In genomic region chr1:55226011-55226857, GRCm38 (mm10) we compare ENCODE assay signal across 8 mouse cellular contexts. TPM values are rescaled to one million over a fixed set of nuclear protein-coding genes. Genes with fewer than 3 reads are reported as not detected.
DNase-seq lines count a peak whose midpoint lies in the region; ATAC-seq and TF ChIP-seq lines count a peak whose summit lies in the region.

Rftn2 (minus strand) TSS chr1:55226782.

- TF ChIP-seq EP300 in stomach, postnatal 0 days (optimal IDR thresholded peaks at IDR 0.05), result no peak

- H3K4me1 ChIP-seq in embryonic facial prominence, embryonic 10.5 days, result peaks cover 31% of the 10 kb centered on the region
- peaks cover 20% of the 10 kb centered on the region for H3K4me1 ChIP-seq in heart, embryonic 15.5 days (replicated peaks)
- no peaks in the 10 kb centered on the region for H3K4me1 ChIP-seq in stomach, postnatal 0 days (replicated peaks; ENCODE audit: control insufficient read depth, insufficient read depth)

- no peaks in the 10 kb centered on the region for H3K9me3 ChIP-seq in embryonic facial prominence, embryonic 10.5 days
- H3K9me3 ChIP-seq in heart, embryonic 15.5 days (replicated peaks), result no peaks in the 10 kb centered on the region
- H3K9me3 ChIP-seq in stomach, postnatal 0 days (ENCODE audit: control insufficient read depth, low read length), result no peaks in the 10 kb centered on the region

- WGBS in embryonic facial prominence, embryonic 10.5 days, result 1% methylated on average over 26 of the region's 26 CpGs
- 3% methylated on average over 26 of the region's 26 CpGs for WGBS in heart, embryonic 15.5 days
- 3% methylated on average over 26 of the region's 26 CpGs for WGBS in stomach, postnatal 0 days

- 0 out of 2 replicates have a peak, but pooled peaks have one; percentile 53 for ATAC-seq in heart, embryonic 15.5 days (replicated peaks; ENCODE audit: insufficient number of reproducible peaks, insufficient read depth, low FRiP score, low read depth)
- ATAC-seq in stomach, postnatal 0 days (ENCODE audit: low FRiP score, low TSS enrichment), result no peak

- DNase-seq in lung, adult 18-20 months, result peak; percentile 21
- DNase-seq in lung, postnatal 25 days (ENCODE audit: low spot score), result no peak
- peak; percentile 70 for DNase-seq in embryonic facial prominence, embryonic 10.5 days (ENCODE audit: low spot score)
- peak in 1 of 2 experiments; percentile 17 for DNase-seq in layer of hippocampus, postnatal 10 days (ENCODE audit: low spot score in 2 of 2)
- DNase-seq in lung, postnatal 36 days, result peak; percentile 38
- no peak for DNase-seq in stomach, postnatal 0 days (ENCODE audit: low spot score)
- no peak for DNase-seq in right cerebral cortex, postnatal 14 days

- H3K9ac ChIP-seq in heart, embryonic 15.5 days, result peak within 1 kb of the TSS; percentile 52
- peak within 1 kb of the TSS; percentile 64 for H3K9ac ChIP-seq in stomach, postnatal 0 days (ENCODE audit: low read length)

- no peaks in the 10 kb centered on the region for H3K36me3 ChIP-seq in embryonic facial prominence, embryonic 10.5 days (replicated peaks)
- H3K36me3 ChIP-seq in heart, embryonic 15.5 days, result no peaks in the 10 kb centered on the region
- H3K36me3 ChIP-seq in stomach, postnatal 0 days (ENCODE audit: control insufficient read depth, insufficient read depth, low read length), result no peaks in the 10 kb centered on the region

- no peak for TF ChIP-seq CTCF in stomach, postnatal 0 days (IDR thresholded peaks at IDR 0.05; ENCODE audit: low read depth)

- no peaks in the 10 kb centered on the region for H3K27me3 ChIP-seq in embryonic facial prominence, embryonic 10.5 days (replicated peaks; ENCODE audit: low read depth, poor library complexity, severe bottlenecking)
- no peaks in the 10 kb centered on the region for H3K27me3 ChIP-seq in heart, embryonic 15.5 days
- no peaks in the 10 kb centered on the region for H3K27me3 ChIP-seq in stomach, postnatal 0 days (ENCODE audit: control insufficient read depth, insufficient read depth, low read length)

- peak within 1 kb of the TSS; percentile 64 for H3K4me3 ChIP-seq in embryonic facial prominence, embryonic 10.5 days
- peak within 1 kb of the TSS; percentile 56 for H3K4me3 ChIP-seq in heart, embryonic 15.5 days
- peak within 1 kb of the TSS; percentile 54 for H3K4me3 ChIP-seq in stomach, postnatal 0 days (ENCODE audit: low read depth, low read length)

- H3K4me2 ChIP-seq in heart, embryonic 15.5 days, result peak within 1 kb of the TSS; percentile 61
- H3K4me2 ChIP-seq in stomach, postnatal 0 days (replicated peaks; ENCODE audit: low read depth), result peak within 1 kb of the TSS; percentile 63

- peak within 1 kb of the TSS; percentile 85 for H3K27ac ChIP-seq in embryonic facial prominence, embryonic 10.5 days (replicated peaks)
- peak within 1 kb of the TSS; percentile 77 for H3K27ac ChIP-seq in heart, embryonic 15.5 days
- peak within 1 kb of the TSS; percentile 67 for H3K27ac ChIP-seq in stomach, postnatal 0 days (replicated peaks)

RNA-seq across cellular contexts. Expression of gene Rftn2, which starts in this region (rescaled TPM):
- polyA plus RNA-seq in embryonic facial prominence, embryonic 10.5 days (2016; fragmentation: Nextera tagmentation; extraction: Ambion mirVana), result 10.6 and 13.6 TPM in 2 replicates
- 9.4 and 10.3 TPM in 2 replicates for polyA plus RNA-seq in heart, embryonic 15.5 days (2015; fragmentation: Nextera tagmentation; extraction: Ambion mirVana)
- 10 to 100 TPM; 25.3 to 26.5 TPM for total RNA-seq in layer of hippocampus, postnatal 10 days (2021)
- polyA plus RNA-seq in stomach, postnatal 0 days (2015; fragmentation: Nextera tagmentation; extraction: Ambion mirVana), result 3.0 TPM in 2 replicates

Comparison
In these comparisons a context has a peak if more than half of its experiments do, and no peak if none do; other contexts are left out.
1. DNase-seq: peak in lung, adult 18-20 months (2 of 2), embryonic facial prominence, embryonic 10.5 days (single experiment) and lung, postnatal 36 days (single experiment); none in lung, postnatal 25 days (single experiment), stomach, postnatal 0 days (single experiment) and right cerebral cortex, postnatal 14 days (single experiment).
2. Peak in every context shown above with its lines, with median percentiles within 50 percentile points of each other: H3K27ac ChIP-seq and H3K4me3 ChIP-seq.